Mouse (Mus musculus) neutrophil, adult 5-6 weeks (primary cell): ENCODE measurements around the gene Nol4l. TPM values are rescaled to one million over a fixed set of nuclear protein-coding genes. Genes with fewer than 3 reads are reported as not detected.
A peak's percentile ranks its signal among the peaks of the same experiment; 100 is the strongest.

Source experiments
- ATAC-seq: fragments of 151-379, 151-347 bp; 2 replicates; pipeline ENCODE4 v1.8.0; 2017; ENCODE audit warnings: mild to moderate bottlenecking, moderate TSS enrichment; ENCODE audit not compliant: insufficient number of reproducible peaks, poor library complexity, low FRiP score, severe bottlenecking; ENCODE audit errors: extremely low read depth
- total RNA-seq: library from RNA; stranded (forward); fragments of 200-1000 nt; gene quantifications from 2 replicates; pipeline ENCODE4 v1.2.3, GENCODE M21; 2017

Gene Nol4l
- total RNA-seq, 1 experiment from 2014 or later: 2.0 TPM

DNA sequence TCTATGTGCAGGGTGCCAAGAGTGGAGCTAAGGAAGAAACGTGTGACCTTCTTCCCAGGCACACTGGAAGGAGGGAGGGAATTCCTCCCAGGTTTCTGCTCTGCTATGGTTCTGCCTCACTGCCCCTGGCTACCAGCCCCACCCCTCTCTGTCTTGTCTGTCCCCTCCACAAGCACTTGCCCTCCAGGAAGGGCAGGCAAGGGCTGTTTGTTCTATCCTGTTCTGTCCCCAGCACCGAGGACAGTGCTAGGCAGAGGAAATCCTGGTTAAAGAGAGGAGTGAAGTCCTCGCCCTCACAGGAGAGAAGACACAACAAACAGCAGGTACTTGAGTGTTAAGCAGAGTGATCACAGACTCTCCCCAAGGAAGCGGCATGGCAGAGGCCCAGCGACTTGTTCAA is 16.7 kb upstream of the Nol4l start:
- no peak for ATAC-seq

- no peak for ATAC-seq
Measured at GRCm38 (mm10) chr2:153544771-153545170, 15.0 kb upstream of the Nol4l start.

GRCm38 (mm10) chr2:153543911-153544730 is 14.3 kb upstream of the Nol4l start:
- peak; percentile 60 for ATAC-seq

DNA sequence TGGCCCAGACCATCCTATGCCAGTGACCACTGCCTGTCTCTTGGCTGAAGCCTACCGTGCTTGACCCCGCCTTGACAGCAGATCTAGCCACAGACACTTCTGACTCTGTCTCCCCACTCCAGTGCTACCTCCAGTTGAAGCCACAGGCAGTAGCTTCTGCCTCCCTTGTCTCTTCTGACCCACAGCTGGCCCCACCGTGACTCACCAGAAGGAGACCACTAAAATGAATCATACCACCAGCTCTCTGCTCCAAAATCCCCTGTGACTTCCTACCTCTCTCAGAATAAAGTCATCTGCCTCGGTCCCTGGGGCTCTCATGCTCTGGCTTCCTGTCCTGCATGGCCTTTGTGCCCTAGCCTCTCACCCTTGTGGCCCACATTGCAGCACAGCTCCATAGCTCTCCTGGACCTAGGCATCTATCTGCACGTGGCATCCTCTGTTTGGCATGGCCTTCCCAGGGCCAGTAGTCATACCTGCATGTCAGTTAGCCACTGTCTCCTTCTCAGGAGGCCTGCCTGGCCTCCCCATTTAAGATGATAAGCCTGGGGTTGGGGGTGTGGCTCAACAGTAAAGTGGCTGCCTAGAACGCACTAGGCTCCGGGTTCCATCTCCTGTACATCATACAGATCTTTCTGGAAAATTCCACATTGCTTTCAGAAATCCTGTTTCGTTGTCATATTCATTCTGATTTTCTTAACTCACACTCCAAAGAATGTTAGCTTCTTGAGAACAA is 13.3 kb upstream of the Nol4l start:
- no peak for ATAC-seq

- ATAC-seq: no peak
Measured at GRCm38 (mm10) chr2:153538898-153539297, 9.1 kb upstream of the Nol4l start.

DNA sequence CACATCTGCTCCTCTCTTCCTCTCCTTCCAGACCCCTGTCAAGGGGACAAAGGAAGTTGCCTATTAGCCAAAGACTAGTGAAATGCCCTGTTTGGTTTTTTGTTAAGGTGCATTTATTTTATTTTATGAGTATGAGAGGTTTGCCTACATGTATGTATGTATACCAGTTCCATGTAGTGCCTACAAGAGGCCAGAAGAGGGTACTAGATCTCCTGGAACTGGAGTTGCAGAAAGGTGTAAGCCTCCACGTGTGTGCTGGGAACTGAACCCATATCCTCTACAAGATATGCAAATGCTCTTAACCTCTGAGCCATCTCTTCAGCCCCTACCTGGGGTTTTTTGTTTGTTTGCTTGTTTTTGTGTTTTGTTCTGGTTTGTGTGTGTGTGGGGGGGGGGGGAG is 4.2 kb upstream of the Nol4l start:
- no peak for ATAC-seq

DNA sequence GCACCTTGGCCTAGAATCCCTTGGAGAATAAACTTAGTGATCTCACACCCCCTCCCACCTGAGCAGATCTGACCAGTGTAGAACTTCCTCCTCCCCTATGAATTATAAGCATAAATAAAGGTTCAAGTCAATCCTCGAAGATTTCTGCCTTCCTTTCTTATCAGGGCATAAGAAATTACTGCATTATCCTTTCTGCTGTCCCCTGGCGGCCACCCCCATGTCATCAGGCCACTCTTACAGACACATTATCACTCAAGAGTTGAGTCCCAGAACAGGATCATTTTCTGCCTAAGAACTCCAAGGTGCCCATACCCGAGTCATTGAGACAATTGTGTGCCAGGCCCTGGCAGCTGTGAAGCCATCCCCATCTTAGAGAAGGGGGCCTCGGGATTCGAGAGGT is 1.2 kb upstream of the Nol4l start:
- ATAC-seq: no peak

DNA sequence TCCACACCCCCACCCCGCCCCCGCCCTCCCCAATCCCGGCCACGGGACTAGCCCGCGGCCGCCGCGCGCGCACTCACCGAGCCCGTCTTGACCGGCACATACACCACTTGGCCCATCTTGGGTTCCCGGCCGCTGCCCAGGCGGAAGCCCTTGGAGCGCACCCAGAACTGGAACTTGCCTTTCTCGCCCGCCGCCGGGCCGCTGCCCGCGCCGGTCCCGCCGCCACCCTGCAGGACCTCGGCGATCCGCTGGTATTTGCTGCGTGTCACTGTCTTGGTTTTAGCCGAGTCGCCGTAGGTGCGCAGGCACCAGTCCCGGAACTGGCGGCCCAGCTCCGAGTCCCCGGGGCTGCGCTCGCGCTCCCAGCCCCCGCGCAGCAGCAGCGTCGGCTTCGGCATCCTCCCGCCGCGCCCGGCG is 398 bp downstream of the Nol4l start:
- no peak for ATAC-seq

GRCm38 (mm10) chr2:153528571-153529364 is 1.0 kb downstream of the Nol4l start:
- no peak for ATAC-seq

GRCm38 (mm10) chr2:153527580-153528531 is 1.9 kb downstream of the Nol4l start:
- no peak for ATAC-seq

DNA sequence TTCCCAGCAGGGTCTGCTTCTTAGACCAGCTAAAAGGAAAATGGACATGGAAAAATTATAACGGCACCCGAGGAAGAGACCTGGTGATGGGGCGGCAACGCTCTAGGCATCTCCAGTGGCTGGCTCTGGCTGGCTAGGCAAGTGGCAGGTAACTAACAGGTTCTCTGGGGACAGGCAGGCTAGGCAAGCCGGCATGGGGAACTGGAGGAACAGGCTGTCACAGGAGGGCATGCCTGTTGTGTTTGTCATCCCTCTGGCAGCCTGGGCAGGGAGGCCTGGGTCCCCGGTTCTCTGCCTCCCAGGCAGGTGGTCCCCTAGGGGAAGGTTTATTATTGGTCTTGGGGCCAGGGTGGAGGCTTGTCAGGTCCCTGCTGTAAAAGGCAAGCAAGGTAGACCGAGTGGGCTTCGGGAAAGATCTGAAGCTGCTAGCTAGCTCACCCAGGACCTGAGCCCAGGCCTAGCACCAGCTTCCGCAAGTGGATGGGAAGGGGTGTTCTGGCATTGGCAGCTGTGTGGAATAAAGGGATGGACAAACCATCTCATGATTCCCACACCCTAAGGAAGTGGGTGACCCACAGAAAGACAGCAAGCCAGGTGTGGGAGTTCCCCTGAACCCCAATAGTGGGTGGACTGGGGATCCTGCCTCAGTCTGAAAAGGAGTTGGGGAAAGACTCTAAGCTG is 2.8 kb downstream of the Nol4l start:
- ATAC-seq: no peak

- peak; percentile 34; the same call in 1 of the 2 replicates for ATAC-seq
Measured at GRCm38 (mm10) chr2:153525906-153526311, 3.9 kb downstream of the Nol4l start.

- ATAC-seq: no peak
Measured at GRCm38 (mm10) chr2:153524727-153525126, 5.0 kb downstream of the Nol4l start.

DNA sequence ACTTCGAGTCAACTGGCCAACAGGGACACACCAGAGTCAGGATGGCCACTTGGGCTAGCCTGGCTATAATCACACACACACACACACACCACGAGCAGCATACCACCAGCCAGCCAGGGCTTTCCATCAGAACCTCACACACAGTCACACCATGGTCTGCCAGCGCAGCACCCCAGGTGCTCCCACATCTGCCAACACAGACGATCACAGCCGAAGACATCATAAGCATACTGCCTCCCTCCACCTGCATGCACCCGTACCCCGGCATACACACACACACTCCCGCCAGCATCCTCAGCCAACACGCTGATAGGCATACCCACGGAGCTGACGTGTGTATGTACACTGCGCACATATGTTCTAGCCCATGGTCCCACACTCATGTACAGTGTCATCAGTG is 6.1 kb downstream of the Nol4l start:
- ATAC-seq: no peak

GRCm38 (mm10) chr2:153523143-153523542 is 6.6 kb downstream of the Nol4l start:
- ATAC-seq: no peak

- no peak for ATAC-seq
Measured at GRCm38 (mm10) chr2:153522270-153522669, 7.5 kb downstream of the Nol4l start.

DNA sequence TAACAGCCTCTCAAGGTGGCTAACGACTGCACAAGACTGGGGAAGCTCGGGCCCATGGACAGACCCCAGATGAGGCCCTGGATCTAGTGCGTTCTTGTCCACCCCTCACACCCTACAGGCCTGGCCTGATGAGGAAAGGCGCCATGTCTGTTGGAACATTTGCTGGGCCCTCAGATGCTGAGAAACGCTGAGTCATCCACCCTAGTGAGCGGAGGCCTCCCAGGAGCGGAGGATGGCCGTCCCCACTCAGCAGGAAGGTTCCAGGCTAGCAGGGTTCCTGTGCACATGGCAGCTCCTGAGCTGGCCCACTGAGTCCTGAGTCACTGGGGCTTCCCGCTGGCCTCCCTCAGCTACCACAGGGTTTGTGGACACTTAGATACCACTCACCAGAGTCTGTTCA is 9.7 kb downstream of the Nol4l start:
- ATAC-seq: no peak

DNA sequence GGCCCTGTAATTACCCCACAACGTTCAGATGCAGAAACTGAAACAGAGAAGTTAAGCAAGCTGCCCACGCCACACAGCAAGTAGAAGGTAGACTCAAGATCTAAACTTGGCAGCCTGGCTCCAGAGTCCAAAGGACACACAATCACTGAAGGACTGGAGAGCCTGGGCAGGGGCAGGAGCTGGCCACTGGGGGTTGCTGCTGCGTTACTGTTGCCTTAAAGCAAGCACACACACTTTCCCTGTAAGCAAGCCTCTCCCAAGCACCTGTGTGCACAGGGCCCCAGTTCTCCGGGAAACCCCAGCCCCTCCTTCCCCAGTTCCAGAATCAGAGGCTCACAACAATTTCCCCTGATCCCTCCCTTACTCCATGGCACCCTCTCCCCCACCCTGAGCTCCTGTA is 12.8 kb downstream of the Nol4l start:
- no peak for ATAC-seq
